Comparison of ENCODE assay signal across 1 mouse cellular context in the genomic region with DNA sequence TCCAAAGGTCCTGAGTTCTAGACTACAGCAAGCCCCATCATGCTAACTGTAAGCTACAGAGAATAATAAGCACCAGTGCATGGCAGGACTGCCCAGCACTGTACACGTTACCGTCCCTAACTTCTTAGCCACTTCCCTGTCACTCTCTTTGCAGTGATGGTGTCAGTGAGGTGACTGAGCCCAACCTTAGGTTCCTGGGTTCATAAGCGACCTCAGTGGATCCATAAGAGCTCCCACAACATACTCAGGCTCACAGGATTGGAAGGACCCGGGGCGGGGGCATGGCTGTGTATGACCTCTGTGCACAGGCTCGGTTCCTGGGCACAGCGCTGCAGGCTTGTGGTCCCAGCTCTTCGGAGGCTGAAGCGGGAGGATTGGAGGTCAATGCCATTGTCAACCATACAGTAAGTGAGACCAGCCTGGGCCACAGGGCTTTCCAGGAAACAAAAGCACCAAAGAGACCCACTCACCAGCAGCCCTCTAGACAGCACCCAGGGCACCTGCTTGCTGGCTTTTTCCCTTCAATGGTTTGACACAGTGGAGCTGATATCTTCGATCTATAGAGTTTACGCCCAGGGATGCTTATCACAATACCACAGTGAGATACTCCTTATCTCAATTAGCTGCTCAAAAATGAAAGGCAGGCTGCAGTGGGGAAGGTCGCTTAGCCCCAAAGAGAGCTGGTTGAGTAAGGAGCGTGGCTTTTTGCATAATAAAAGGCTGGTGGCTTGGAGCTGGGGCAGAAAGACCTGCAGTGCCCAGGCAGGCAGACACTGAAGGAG.
TF ChIP-seq lines count a peak whose summit lies in the region.

No protein-coding gene starts in this region.

TF ChIP-seq in MEL, 35 proteins besides CTCF, POLR2A, EP300 and RAD21 (continued from another document):
- TF ChIP-seq ZMIZ1 (IDR thresholded peaks at IDR 0.05; ENCODE audit: low read depth, low read length), result no peak
- TF ChIP-seq MAZ (IDR thresholded peaks at IDR 0.05; ENCODE audit: low read depth, low read length), result no peak
- no peak for TF ChIP-seq SMC3 (IDR thresholded peaks at IDR 0.05; ENCODE audit: low read depth, low read length)
- no peak for TF ChIP-seq MAFK (IDR thresholded peaks at IDR 0.05; ENCODE audit: borderline replicate concordance, low read depth, low read length)
- no peak for TF ChIP-seq JUND (IDR thresholded peaks at IDR 0.05; ENCODE audit: low read depth, low read length)
- no peak for TF ChIP-seq ZNF384 (IDR thresholded peaks at IDR 0.05; ENCODE audit: low read depth, low read length)
- no peak for TF ChIP-seq RCOR1 (IDR thresholded peaks at IDR 0.05; ENCODE audit: low read depth, low read length)
- TF ChIP-seq ZC3H11A (IDR thresholded peaks at IDR 0.05; ENCODE audit: low read depth, low read length), result no peak
- TF ChIP-seq GATA1 (IDR thresholded peaks at IDR 0.05; ENCODE audit: low read depth, low read length), result peak; percentile 82
- no peak for TF ChIP-seq ELF1 (IDR thresholded peaks at IDR 0.05; ENCODE audit: low read depth, low read length)
- no peak for TF ChIP-seq HCFC1 (IDR thresholded peaks at IDR 0.05; ENCODE audit: low read depth, low read length)
- peak; percentile 19; the same call in 1 of the 2 replicates for TF ChIP-seq TCF12 (IDR thresholded peaks at IDR 0.05; ENCODE audit: low read depth, low read length)
- TF ChIP-seq TAL1 (IDR thresholded peaks at IDR 0.05; ENCODE audit: low read length), result no peak
